Mouse (Mus musculus) thymus, postnatal 0 days (tissue): ENCODE measurements around the gene Mettl9. TPM values are rescaled to one million over a fixed set of nuclear protein-coding genes. Genes with fewer than 3 reads are reported as not detected.

Experiments
- DNase-seq: peaks from one replicate; pipeline ENCODE4 v3.0.0-alpha.2; 2015; ENCODE audit warnings: low spot score
- polyA plus RNA-seq: library from polyadenylated mRNA; unstranded; fragments of >200 nt; fragmentation: Nextera tagmentation; extraction: Ambion mirVana; gene quantifications from 2 replicates; pipeline ENCODE4 v1.2.1, GENCODE M21; 2015

Gene Mettl9
- polyA plus RNA-seq, 1 experiment from 2014 or later = 93.3 TPM

DNA sequence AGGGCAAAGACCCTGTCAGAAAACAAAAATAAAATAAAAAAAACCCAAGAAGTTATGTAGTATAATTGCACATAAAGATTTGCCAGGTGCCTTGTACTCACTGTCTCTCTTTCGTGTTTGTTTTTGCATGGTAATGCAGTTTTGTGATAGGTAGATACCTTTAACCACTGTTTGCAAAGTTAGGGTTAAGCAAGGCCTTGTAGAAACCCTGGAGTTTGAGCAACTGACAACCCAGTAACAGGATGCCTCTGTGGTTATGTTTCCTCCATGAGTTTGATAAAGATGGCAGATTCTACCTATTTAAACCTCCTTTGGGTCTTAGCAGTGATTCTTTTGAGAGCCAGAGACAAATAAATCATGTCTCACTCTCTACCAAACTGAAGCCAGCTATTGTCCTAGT is 9.3 kb downstream of the Mettl9 start:
- DNase-seq = no peak

DNA sequence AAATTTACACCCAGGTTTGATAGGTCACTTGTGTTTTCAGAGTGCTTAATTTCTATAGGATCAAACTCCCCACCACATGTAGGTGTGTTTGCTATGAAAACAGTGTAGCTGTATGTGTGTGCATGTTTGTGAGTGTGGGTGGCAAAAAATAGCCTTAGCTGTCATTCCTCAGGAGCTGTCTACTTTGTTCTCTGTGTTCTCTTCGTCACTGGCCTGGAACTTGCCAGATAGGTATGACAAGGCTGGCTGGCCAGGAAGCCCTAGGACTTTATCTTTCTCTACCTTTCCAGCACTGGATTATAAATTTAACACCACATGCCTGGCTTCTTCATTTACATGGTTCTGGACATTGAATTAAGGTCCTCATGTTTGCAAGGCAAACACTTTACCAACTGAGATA is 10.0 kb downstream of the Mettl9 start:
- DNase-seq = no peak

DNA sequence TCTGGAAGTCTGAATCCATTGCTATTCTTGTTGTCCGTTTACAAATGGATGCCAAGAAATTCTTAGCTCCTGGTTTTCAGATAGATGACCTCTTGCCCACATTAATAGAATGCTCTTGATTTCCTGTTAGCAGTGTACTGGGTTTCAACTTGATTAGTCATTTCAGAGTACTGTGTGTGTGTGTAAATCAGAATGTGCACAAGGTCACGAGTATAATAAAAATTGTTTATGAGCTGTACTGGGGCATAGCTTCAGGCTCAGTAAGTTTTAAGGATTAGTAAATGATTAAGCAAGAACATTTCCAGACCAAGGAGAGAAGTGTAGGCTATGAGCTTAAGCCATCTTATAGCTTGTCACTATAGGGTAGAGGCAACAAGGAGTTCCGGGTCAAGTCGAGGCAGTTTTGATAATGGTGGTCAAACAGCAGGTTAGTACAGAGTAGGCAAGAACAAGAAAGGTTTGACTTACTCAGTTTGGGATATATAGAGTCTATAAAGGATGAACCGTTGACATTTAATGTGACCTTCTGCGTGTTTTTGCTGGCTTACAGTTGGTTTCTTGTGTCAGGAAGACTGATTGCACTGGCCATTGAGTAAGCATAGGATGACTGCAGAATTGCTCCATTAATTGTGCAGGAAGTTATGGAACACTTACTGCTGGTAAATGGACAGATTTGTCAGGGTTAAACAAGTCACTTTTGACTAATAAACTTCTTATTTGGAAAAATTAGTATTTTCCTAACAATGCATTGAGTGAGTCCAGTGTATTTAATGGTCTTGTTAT is 11.6 kb downstream of the Mettl9 start:
- no peak for DNase-seq

DNA sequence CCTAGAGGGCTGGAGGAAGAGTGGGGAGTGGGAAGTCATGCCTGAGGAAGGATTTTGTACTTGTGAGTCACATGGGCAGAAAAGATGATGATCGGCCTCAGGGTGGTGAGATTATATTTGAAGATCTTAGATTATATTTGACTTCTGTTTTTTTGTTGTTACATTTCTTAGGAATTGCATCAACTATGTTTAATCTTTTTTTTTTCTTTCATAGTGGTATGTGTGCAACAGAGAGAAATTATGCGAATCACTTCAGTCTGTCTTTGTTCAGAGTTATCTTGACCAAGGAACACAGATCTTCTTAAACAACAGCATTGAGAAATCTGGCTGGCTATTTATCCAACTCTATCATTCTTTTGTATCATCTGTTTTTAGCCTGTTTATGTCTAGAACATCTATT is 13.4 kb downstream of the Mettl9 start:
- no peak for DNase-seq

DNA sequence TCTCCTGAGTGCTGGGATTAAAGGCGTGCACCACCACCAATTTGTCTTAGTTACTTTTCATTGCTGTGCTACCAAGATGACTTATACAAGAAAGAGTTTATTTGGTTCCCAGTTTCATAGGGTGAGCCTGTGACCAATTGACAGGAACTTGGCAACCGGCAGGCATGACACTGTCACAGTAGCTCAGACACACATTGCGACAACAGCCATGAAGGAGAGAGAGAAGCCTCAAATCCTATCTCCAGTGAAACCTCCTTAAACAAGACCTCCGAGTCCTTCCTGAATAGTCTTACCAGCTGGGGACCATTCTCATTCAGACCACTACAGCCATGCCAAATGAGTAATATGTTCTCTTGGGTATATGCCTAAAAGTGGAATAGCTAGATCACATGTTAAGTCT is 18.8 kb downstream of the Mettl9 start:
- no peak for DNase-seq

DNA sequence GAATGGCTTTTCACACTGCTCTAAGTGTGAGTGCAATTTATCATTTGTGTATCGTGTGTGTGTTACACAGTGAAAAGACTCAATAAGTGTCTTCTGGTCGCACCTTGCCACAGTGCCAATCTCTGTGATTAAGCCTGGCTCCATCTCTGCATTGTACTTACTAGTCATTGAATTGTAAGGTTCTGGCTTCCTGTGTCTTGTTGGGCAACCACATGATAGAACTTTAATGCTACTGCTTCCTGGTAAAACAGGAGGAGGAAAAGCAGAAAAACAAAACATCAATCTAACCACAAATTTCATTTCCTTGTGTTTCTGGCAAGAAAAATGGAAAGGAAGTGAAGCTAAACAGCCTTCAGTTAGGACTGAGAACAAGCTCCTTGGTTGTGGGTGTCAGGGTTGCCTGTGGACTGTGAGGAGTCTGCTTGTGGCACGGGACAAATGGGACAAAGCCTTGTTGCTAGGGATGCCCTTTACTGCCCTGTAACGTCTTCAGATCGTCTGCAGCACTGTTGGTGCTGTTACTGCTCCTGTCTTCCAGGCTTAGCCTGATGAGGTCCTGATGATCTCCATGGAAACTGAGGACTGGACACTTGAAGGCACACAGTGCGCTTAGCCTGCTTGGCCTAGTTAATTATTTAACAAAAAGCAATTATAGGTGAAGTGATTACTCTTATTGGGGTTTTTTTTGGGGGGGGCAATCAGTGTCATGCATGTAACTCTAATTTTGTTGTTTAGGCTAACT is 25.4 kb downstream of the Mettl9 start:
- DNase-seq = peak; percentile 27

DNA sequence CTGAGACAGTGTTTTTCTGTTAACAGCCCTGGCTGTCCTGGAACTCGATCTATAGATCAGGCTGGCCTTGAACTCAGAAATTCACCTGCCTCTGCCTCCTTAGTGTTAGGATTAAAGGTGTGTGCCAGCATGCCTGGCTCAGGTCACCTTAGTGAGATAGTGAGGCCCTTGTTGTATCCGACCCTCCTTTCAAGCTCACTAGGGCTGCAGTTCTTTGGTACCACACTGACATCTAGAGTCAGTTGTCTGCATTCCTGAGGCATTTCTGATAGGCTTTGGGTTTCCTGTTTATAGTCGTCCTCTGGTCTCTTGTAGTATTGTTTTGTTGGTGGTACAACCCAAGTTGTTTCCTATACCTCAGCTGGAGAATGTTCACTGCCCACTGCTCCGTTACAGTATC is 30.1 kb downstream of the Mettl9 start:
- peak; percentile 56 for DNase-seq

DNA sequence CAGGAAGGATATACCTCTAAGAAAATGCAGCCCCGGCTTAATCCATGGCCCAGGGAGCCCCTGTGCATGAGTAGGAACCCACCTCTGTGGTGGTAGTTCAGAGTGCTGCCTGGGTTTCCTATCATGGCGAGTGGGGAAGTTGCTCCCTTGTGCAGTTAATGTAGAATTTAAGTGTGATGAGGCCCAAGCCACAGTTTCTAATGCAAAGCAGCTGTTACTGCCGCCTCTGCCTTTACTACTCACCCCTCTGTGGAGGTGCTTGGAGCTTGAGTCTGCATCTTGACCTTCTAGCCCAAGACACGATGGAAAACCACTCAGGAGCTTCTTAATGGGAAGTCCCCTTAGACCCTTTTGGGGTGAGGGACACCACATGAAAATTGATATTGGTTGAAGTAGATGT is 37.0 kb downstream of the Mettl9 start:
- no peak for DNase-seq

DNA sequence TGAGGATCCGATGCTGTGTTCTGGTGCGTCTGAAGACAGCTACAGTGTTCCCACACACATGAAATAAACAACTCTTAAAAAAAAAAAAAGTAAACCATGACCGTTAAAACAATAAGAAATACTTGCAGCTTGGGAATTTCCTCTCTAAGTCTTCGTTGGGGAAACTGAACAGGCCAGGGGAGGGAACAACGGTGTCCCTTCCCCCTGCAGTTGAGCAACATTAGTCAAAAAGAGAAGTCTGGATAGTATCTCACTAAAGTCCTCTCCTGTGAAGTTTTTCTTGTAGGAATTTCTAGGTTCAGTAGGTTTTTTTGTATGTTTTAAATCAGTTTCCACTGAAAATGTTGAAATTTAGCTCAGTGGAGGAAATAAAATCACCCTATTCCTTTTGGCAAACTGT is 38.3 kb downstream of the Mettl9 start:
- DNase-seq = no peak

DNA sequence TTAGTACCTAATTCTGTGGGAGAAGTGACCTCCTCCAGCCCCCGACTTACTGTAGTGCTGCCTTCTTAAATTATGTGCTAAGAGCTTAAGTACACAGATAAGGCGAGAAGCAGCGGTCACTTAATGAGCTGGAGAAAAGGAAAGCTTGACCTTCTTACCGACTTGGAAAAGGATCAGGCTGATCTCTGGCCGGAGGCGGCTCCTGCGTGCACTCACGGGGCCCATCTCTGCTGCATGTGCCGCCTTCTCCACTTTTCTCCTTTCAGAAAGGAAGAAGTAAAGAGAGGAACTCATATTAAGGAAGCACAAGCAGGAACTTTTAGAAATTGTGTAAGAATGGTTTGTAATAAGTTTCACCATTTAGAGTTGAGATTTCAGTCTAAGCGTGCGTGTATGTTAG is 40.0 kb downstream of the Mettl9 start, which contains the start of gene Igsf6:
Igsf6 (minus strand) TSS at position 292 of the 400 bp plus-strand sequence.
- DNase-seq = no peak

DNA sequence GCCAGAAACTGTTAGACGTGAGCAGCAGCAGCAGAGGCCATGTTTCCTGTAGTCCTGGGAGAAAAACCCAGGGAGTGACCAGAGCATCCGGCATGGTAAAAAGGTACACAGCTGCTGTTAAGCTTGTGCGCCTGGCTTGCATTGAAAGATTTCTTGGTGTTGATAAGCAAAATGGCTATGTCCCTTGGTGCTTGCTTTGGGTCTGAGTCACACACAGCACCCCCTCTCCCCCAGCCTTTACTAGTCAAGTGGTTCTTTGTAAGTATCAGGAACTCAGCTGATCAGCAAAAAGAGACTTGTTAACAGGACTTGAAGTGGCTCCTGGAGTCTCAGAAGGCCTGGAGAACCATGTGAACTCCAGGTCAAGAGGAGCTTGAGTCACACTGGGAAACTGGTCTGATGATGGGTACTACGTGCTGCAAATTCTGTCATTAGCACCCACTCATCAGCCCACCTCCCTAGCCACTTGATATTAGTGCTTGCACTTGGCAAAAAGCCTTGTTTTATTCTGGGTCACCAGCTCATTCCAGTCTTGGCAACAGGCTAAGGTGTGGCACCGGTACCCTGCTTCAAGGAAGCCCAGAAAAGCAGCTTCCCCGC is 40.7 kb downstream of the Mettl9 start:
- no peak for DNase-seq

DNA sequence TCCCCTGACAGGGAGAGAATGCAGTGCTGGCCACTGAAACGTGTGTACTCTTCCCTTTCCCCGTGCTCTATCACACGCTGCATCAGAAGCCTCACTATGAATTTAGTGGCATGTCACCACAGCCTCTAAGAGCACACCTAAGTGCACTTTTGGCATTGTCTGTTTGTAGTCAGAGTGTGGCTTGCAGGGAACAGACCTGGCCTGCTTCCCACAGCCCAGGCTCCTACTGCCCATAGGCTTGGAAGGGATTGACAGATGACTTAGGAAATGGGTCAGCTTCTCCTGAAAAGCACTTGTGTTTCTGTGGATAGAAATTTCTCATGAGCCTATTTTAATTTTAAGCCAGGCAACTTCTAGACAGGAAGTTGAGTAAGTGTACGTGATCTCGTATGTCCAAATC is 41.2 kb downstream of the Mettl9 start:
- DNase-seq = no peak

DNA sequence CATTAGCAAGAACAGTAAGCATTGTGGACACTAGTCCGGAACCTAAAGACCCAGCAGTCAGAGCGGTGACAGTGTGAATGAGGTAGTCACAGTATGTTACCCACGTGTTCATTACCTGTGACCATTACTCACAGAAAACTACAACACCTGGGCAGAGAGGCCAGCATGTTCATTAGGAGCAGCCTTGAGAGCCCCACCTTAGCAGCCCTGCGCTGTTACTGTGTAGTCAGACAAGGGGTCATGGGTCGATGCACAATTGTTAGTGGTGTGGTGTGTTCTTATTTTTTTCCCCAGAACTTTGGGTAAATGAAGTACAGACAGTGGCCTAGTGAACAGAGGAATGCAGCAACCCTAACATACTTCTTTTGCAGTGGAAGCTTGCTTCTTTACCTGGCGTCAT is 43.1 kb downstream of the Mettl9 start:
- DNase-seq = no peak

DNA sequence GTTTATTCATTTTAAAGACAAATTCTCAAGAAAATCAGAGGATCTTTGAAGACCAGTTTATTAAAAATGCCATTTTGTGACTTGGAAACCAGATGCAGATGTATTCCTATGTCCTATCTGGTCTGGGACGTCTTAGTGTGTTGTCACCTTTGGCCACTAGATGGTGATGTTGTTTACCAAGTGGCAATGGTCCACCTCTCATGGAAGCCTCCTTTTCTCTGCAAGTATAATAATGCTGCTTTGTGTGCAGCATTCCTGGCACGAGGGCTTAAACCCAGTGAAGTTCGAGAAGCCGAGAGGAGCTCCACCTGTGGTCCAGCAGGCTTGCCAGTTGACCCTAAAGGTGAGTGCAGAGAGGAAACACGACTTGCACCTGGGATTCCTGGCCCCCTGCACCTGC is 43.6 kb downstream of the Mettl9 start:
- DNase-seq = peak; percentile 47

DNA sequence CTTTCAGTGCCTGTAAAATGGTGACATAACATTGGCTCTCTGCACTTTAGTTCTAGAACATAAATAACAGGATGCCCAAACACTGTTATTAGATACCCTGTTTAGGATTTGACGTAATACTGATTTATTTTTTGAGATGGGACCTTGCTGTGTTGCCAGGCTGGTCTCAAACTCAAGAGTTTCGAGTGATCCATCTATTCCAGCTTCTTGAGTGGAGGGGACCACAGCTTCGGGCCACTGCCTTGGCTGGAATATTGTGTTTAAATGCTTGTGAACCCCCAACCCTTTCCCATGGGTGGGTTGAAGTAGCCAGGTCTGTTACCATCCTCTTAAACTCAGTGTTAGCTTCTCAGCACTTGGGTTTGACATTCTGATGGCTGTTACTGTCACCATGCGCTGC is 47.1 kb downstream of the Mettl9 start, which contains the start of gene Otoa:
Otoa (plus strand) TSS at position 301 of the 400 bp plus-strand sequence.
- DNase-seq = no peak

DNA sequence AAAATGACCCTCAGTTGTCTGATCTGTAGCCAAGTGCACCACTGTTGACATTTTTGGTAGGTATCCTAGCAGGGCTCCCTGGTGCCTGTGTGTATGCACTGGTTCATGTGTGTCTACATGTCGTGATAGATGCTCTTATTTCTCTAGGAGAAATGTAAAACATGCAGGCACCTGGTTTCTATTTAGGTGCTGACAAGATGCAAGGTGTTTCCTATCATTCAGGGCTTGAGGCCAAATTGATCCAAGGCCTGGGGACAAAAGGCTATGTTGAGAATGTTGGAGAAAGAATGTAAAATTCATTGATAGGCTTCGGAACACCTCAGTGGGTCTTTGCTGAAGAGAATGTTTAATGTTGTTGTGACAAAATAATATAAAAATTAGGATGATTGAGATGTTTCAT is 47.6 kb downstream of the Mettl9 start:
- DNase-seq = no peak

DNA sequence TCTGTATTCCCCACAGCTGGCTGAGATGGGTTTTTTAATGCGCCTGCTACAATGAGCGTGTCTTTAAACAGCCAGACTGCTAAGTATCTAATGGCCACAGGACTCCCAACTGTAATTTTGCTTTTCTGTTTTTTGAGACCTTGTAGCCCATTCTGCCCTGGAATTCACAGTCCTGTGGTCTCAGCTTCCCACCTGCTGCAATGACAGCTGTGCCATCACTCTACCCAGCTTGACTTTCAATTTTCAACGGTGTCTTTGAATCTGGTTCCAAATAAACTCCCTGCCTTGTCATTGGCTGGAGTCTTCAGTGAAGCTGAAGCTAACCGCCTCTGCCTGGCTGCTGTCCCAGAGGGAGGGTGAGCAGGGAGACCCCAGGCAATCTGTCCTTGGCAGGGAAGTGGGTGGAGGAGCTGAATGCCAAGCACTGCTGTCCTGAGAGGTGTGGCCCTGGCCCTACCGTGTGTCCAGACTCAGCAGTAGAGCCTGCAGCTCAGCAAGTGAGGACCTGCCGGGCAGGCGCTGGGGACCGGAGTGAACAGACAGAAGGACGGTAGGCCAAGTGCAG is 48.8 kb downstream of the Mettl9 start:
- no peak for DNase-seq

DNA sequence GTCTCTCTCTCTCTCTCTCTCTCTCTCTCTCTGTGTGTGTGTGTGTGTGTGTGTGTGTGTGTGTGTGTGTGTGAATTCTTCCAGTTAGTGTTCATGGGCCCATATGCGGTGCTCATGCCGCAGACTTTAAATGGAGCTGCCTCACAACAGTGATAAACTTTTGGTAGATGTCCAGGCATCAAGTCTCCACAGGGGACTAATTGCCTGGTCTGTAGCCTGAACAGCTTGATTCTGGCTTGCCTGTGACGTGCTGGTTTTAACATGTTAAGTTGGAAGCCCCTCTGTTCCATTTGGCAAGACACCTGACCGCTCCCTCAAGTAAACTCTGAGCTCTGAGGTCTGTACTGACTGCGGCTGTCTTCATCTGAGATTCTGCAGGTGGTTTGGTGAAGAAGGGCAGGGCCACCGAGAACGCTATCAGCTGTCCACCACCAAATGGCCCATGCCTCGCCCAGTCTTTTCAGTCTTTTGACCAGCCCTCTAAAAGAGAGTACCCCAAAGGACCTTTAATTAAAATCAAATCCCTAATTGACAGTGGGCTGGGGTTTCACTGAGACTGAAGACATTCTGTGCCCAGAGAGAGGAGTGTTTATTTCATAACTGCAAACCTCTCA is 50.7 kb downstream of the Mettl9 start:
- no peak for DNase-seq

DNA sequence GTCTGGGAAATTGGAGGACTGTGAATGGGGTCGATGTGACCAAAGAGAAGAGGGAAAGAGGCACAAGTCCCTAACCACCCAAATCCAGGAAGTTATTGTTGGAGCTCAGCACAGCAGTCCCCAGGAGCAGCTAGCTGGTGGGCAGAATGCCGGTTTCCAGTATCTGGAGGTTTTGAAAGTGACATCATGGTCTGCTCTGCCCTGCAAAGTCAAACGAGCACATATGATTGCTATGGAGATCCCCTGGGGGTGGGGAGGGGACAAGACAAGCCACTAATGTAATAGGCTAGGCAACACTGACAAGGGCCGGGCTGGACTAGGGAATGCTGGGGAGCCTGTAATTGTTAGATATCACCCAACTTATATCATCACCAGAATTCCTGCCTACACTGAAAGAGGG is 51.3 kb downstream of the Mettl9 start:
- DNase-seq = no peak

DNA sequence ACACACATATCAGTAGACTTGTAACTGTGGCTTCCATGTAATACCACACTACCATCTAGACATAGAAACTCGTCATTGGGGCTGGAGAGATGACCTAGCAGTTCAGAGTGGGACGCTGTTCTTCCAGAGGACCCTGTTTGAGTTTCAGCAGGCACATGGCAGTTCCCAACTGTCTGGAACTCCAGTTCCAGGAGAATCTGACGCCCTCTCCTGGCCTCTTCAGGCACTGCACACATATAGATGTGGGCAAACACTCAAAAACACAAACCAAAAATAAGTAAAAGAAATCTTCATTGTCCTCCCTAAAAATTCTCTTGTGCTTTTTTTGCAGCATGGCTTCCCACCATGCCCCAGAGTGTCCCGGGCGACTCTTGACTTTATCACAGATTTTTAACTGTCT is 54.5 kb downstream of the Mettl9 start:
- peak; percentile 21 for DNase-seq

DNA sequence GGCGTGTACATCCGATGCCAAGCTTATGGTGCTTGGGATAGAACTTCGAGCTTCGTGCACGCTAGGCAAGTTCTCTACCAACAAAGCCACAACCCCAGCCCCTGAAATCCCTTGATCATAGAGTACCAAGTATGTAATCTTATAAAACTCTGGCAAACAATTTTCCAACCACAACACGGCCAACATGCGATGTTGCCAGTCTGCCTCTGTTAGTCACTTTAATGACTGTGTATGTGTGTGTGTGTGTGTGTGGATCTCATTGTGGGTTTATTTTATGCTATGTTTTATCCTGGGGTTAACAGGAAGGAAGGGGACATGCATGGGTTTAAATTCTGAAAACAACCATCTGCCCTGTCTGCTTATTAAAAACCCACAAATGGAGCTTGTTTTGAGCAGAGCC is 56.5 kb downstream of the Mettl9 start:
- no peak for DNase-seq

DNA sequence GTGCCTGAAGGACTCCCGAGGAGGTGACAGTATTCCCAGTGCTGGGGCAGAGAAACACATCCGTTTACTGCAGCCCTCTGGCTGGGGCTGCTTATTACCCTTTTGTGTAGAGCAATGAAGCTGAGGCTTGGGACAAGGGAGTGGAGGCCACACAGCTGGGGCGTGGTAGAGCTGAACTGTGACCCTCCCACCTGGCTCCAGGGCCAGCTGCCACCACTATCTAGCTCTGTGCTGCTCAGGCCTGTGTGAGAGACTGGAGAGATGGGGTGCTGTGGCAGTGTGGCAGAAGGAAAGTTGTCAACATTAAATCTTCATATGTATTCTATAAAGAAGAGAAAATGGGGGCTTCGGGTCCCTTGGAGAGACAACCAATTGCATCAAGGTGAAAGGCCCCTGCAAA is 58.8 kb downstream of the Mettl9 start:
- no peak for DNase-seq
